Mouse (Mus musculus) forebrain, embryonic 10.5 days (tissue): ENCODE measurements around the gene Fam120a. TPM values are rescaled to one million over a fixed set of nuclear protein-coding genes. Genes with fewer than 3 reads are reported as not detected.

Source experiments
- DNase-seq: peaks from one replicate; pipeline ENCODE4 v3.0.0-alpha.2; 2017; ENCODE audit warnings: low spot score; ENCODE audit errors: extremely low spot score
- H3K27ac ChIP-seq: fragments of 300-500 bp; sonication (generic); 2 replicates; pipeline ENCODE4 v1.5.1; 2016; ENCODE audit warnings: mild to moderate bottlenecking
- H3K27me3 ChIP-seq: fragments of 300-500 bp; sonication (generic); 2 replicates; pipeline ENCODE4 v1.6.1; 2016; ENCODE audit warnings: mild to moderate bottlenecking; ENCODE audit not compliant: poor library complexity, severe bottlenecking
- H3K36me3 ChIP-seq: fragments of 300-500 bp; sonication (generic); replicated peaks from 2 replicates; pipeline ENCODE4 v1.6.1; 2016; ENCODE audit warnings: mild to moderate bottlenecking, moderate library complexity
- H3K4me1 ChIP-seq: fragments of 300-500 bp; sonication (generic); 2 replicates; pipeline ENCODE4 v1.6.1; 2016
- H3K4me3 ChIP-seq: fragments of 300-500 bp; sonication (generic); 2 replicates; pipeline ENCODE4 v1.5.1; 2016; ENCODE audit warnings: mild to moderate bottlenecking, moderate library complexity
- H3K9me3 ChIP-seq: fragments of 300-500 bp; sonication (generic); 2 replicates; pipeline ENCODE4 v1.6.1; 2016; ENCODE audit warnings: mild to moderate bottlenecking, moderate library complexity
- WGBS: fragments of 180-500 bp; shearing (Covaris S2); methylation state at CpG from one replicate; pipeline ENCODE4 v1.1.7; 2016; 5-methylcytosine and 5-hydroxymethylcytosine counted together
- polyA plus RNA-seq: library from polyadenylated mRNA; unstranded; fragments of >200 nt; fragmentation: Nextera tagmentation; extraction: Ambion mirVana; gene quantifications from 2 replicates; pipeline ENCODE4 v1.2.1, GENCODE M21; 2016

Gene Fam120a
- polyA plus RNA-seq, 1 experiment from 2014 or later, result 14.5 TPM

DNA sequence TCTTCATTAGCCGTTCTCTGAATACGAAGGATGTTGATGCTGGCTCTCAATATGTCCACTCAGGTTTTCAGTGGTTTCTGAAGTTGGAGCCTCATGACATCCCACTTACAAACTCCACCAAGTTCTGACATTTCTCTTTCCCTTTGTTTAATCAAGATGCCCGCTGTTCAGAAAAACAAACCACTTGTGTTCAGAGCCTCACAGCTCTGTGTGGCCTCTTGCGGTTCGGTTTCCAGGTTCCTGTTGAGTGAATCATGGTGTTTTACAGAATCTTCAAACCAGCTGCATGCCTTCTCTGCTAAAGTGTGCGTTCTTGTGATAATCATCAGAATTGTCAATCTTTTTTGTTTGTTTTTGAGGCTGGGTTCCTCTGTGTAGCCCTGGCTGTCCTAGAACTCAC lies 11.3 kb upstream of the Fam120a start:
- no peaks in the 10 kb centered on the region for H3K36me3 ChIP-seq
- WGBS, result 89% methylated on average over 6 of the region's 6 CpGs
- H3K4me3 ChIP-seq, result no peak overlapping the region
- H3K27me3 ChIP-seq, result no peaks in the 10 kb centered on the region
- no peaks in the 10 kb centered on the region for H3K9me3 ChIP-seq
- H3K27ac ChIP-seq, result no peak overlapping the region
- no peak for DNase-seq
- H3K4me1 ChIP-seq, result no peaks in the 10 kb centered on the region

DNA sequence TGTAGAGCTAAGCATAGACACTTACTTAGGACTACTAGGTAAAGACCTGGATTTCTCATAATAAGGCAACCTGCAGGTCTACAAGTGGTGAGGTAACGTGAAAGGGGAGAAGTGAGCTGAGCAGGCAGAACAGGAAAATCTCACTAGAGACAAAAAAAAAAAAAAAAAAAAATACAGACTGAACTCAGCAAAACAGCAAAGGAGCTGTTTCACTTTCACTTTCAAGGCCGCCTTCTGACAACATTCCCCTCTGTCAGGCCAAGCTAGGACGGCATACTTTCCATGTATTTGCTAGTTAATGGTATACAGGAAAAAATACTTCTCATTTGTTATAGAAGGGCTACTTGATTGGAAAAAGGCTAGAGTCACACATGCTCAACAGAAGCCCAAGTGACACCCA lies 10.0 kb upstream of the Fam120a start:
- no peaks in the 10 kb centered on the region for H3K9me3 ChIP-seq
- 89% methylated on average over 3 of the region's 3 CpGs for WGBS
- no peaks in the 10 kb centered on the region for H3K36me3 ChIP-seq

DNA sequence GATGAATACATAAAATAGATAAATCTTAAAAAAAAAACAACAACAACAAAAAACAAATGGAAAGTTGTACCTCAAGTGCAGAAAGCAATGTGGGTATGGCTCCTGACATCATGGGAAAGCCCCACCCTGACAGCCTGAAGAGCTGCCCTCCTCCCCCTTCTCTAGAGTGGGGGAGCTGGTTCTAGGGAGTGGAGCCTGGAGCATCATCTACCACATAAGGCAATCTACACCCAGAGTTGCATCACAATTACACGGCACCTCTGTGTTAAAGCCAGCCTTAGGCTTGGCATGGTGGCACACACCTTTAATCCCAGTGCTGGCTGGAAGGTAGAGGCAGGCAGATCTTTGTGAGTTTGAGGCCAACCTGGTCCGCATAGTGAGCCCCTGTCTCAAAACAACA lies 6.9 kb upstream of the Fam120a start:
- peaks cover 27% of the 10 kb centered on the region for H3K4me1 ChIP-seq

More for the DNA sequence above, 10.0 kb upstream of the Fam120a start:
- no peak overlapping the region for H3K27ac ChIP-seq
- 0 out of 2 replicates have a peak, but pooled peaks cover 7% of the 10 kb centered on the region for H3K4me1 ChIP-seq
- no peaks in the 10 kb centered on the region for H3K27me3 ChIP-seq
- H3K4me3 ChIP-seq, result no peak overlapping the region
- no peak for DNase-seq

DNA sequence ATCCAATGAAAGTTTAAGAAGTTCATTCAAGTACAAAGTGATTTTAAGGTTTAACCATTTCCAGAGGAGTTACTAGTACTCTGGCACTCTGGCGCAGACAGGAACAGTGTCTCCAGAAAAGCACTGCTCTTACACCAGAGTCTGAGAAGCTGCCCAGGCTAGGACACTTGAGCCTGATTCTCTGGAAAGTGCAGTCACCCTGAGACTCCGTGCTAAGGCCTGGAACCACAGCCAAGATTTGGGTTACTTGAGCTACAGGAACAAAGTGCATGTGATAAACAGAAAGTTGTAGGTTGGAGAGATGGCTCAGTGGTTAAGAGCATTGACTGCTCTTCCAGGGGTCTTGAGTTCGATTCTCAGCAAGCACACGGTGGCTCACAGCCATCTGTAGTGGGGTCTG lies 6.4 kb upstream of the Fam120a start:
- WGBS, result 89% methylated on average over 4 of the region's 4 CpGs
- Histone ChIP-seq H3K9me3 (no peaks in the 10 kb centered on the region), H3K4me3 (no peak overlapping the region), H3K36me3 (peaks cover 10% of the 10 kb centered on the region; the same call in 1 of the 2 replicates), H3K27ac (no peak overlapping the region), H3K4me1 (peaks cover 31% of the 10 kb centered on the region), H3K27me3 (no peaks in the 10 kb centered on the region)
- DNase-seq, result no peak

More for the DNA sequence above, 6.9 kb upstream of the Fam120a start:
- H3K4me3 ChIP-seq, result no peak overlapping the region
- no peaks in the 10 kb centered on the region for H3K9me3 ChIP-seq
- no peaks in the 10 kb centered on the region for H3K27me3 ChIP-seq
- no peak overlapping the region for H3K27ac ChIP-seq
- 91% methylated on average over 2 of the region's 2 CpGs for WGBS
- peaks cover 10% of the 10 kb centered on the region; the same call in 1 of the 2 replicates for H3K36me3 ChIP-seq
- DNase-seq, result no peak

DNA sequence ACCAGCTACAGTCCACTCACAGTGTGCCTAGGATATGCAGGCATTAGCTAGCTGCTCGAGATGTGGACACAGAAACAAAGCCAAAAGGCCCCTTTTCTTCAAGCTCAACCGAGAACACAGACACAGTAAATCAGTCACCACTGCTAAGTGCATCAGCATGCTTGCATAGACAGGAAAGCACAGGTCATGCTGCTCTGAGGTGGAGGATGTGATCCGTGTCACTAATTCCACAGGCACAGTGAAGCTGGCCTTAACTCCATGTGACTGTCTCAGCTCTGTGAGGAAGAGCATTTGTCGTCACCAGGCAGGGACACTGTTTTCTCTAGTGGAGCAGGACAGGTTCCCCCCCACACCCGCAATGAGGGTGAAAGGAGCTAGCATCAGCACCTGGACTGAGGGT lies 5.4 kb upstream of the Fam120a start:
- no peak for DNase-seq
- Histone ChIP-seq H3K9me3 (no peaks in the 10 kb centered on the region), H3K27me3 (no peaks in the 10 kb centered on the region), H3K4me1 (peaks cover 37% of the 10 kb centered on the region), H3K4me3 (no peak overlapping the region), H3K27ac (no peak overlapping the region), H3K36me3 (peaks cover 10% of the 10 kb centered on the region; the same call in 1 of the 2 replicates)
- WGBS, result 75% methylated on average over 5 of the region's 5 CpGs

DNA sequence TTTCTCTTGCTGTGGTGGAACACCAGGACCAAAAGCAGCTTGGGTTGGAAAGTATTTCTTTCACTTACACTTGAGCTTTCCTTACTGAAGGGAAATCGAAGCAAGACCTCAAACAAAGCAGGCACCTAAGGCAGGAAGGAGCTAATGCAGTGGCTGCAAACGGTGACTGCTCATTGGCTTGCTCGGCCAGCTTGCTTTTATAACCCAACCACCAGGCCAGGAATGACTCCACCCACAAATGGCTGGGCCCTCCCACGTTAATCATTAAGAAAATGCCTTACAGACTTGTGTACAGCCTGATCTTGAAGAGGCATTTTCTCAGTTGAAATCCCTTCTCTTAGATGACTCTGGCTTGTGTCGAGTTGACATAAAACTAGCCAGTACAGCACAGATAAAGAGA lies 3.2 kb upstream of the Fam120a start:
- Histone ChIP-seq H3K36me3 (peaks cover 10% of the 10 kb centered on the region; the same call in 1 of the 2 replicates), H3K4me3 (no peak overlapping the region), H3K27me3 (no peaks in the 10 kb centered on the region), H3K9me3 (no peaks in the 10 kb centered on the region), H3K27ac (peak overlapping the region; percentile 42; the same call in 1 of the 2 replicates), H3K4me1 (peaks cover 50% of the 10 kb centered on the region)
- DNase-seq, result no peak
- WGBS, result 66% methylated on average over 5 of the region's 5 CpGs

DNA sequence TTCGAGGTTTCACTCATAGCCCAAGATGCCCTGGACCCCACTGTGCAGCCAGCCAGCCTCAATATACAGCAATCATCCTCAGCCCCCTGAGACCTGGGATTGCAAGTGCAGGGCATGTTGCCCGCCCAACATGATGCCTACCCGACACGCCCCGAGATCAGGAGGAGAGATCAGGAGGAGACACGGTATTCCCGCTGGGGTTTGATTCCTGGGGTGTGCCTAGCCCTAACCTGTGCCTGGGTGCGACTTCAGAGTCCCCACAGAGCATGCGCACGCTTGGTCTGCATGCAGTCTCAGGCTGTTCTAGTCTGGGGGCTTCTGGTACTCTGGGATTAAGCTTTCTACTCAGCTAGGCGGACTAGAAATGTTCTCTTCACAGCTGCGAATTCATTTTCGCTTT lies 2.7 kb upstream of the Fam120a start:
- Histone ChIP-seq H3K27me3 (no peaks in the 10 kb centered on the region), H3K36me3 (peaks cover 10% of the 10 kb centered on the region; the same call in 1 of the 2 replicates), H3K27ac (peak overlapping the region; percentile 42), H3K9me3 (no peaks in the 10 kb centered on the region), H3K4me3 (no peak overlapping the region), H3K4me1 (peaks cover 54% of the 10 kb centered on the region)
- DNase-seq, result no peak
- 75% methylated on average over 13 of the region's 13 CpGs for WGBS

DNA sequence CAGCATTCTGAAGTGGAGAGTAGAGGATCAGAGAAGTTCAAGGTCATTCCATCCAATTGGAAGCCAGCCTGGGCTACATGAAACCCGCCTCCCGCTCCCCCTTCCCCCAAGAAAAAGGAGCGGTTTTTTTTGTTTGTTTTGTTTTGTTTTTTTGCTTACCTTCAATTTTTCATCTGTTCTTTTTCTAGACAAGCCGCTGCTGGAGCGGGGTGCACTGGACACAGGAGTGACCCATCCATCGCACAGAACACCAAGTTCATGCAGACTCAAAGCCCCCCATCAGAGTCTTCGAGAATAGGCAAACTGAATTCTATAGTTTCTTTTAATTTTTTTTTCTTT lies 902 bp upstream of the Fam120a start:
- peaks cover 68% of the 10 kb centered on the region for H3K4me1 ChIP-seq
- H3K9me3 ChIP-seq, result no peaks in the 10 kb centered on the region
- peaks cover 19% of the 10 kb centered on the region; the same call in 1 of the 2 replicates for H3K36me3 ChIP-seq
- no peak for DNase-seq
- H3K27ac ChIP-seq, result peak overlapping the region; percentile 99
- 18% methylated on average over 7 of the region's 7 CpGs for WGBS
- H3K27me3 ChIP-seq, result no peaks in the 10 kb centered on the region
- peak overlapping the region; percentile 78 for H3K4me3 ChIP-seq

DNA sequence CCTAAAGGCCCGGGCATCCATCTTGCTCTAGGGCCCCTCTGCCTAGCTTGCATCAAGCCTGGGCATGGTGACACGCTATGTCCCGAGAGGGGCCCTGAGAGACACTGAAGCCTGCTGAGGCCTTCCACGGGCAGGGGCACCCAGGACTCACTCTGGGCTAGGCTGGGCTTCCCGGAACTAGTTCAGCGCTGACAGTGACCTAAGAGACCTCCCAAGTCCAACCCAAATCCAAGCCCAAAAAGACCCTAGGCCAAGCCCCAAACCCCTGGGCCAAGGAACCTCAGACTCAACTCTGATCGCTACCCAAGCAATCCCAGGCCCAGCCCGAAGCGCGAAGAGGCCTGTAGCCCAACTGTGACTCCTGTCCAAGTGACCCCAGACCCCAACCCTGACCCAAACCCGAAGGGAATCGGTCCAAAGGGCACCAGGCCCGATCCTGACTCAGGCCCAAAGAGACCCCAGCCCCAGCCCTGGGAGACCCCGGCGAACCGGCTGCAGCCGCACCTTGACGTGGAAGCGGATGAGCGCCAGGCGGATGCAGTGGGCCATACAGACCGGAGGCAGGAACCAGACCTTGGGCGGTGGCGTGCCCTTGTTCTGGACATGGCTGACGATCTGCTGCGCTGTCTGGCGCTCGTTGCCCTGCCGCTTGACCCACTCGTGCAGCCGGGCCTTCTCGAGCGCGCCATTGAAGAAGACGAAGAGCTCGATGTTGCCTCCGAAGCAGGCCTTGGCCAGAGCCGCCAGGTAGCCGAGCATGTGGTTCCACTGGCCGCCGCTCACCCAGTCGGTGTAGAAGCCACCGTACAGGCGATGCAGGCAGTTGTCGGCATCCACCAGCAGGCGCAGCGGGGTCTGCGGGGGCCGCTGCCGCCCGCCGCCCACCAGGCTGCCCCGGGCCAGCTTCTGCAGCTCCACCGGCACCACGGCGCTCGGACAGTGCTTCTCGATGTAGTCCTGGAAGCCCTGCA lies 681 bp downstream of the Fam120a start:
- Histone ChIP-seq H3K27me3 (no peaks in the 10 kb centered on the region), H3K36me3 (peaks cover 19% of the 10 kb centered on the region; the same call in 1 of the 2 replicates), H3K9me3 (no peaks in the 10 kb centered on the region), H3K4me3 (peak overlapping the region; percentile 78), H3K27ac (peak overlapping the region; percentile 99), H3K4me1 (peaks cover 69% of the 10 kb centered on the region)
- under 1% methylated on average over 57 of the region's 58 CpGs for WGBS
- DNase-seq, result peak; percentile 72

DNA sequence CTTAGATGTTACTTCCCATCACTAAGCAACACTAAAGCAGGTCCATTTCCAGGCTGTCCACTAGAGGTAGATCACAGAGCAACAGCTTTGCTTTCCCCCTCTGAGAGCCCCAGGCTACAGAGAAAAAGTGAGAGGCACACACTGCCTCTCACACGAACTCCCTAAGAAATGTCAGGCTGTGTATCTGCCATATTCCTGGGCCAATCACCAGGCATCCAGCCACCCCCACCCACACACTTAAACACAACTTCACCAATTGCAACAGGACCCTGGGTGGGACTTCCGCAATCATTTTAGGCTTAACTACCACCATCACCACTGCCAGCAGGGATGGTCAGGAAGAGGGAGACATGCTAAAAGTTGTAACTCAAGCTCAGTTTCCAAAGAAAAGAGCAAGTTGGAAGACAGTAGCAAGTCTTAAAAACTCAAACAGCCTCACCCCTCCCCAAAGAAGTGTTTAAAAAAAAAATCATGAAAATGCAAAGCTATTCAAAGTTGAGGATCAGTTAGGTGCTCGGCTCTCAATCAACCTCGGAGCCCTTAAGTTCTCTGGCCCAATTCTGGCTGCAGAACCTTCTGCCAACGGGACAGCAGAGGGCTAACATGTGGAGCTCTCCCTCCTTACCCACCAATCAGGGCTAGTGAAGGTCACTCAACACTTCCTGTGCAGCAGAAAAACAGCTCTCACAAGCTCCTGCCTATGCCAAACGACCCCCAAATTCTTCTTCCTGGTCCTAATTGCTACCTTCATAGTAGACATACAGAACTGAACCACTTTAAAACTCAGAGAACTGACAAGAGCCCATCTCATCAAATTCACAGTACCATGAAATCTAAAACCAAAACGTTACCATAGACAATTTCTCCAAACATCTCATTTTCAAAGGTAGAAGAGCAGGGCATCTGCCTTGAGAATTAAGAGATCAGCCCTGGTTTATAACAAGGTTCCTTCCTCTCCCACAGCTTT lies 2.0 kb downstream of the Fam120a start:
- DNase-seq, result peak; percentile 51
- no peaks in the 10 kb centered on the region for H3K9me3 ChIP-seq
- H3K27me3 ChIP-seq, result no peaks in the 10 kb centered on the region
- peak overlapping the region; percentile 99 for H3K27ac ChIP-seq
- peaks cover 62% of the 10 kb centered on the region for H3K4me1 ChIP-seq
- peaks cover 14% of the 10 kb centered on the region for H3K36me3 ChIP-seq
- H3K4me3 ChIP-seq, result peak overlapping the region; percentile 78
- 28% methylated on average over 7 of the region's 7 CpGs for WGBS

DNA sequence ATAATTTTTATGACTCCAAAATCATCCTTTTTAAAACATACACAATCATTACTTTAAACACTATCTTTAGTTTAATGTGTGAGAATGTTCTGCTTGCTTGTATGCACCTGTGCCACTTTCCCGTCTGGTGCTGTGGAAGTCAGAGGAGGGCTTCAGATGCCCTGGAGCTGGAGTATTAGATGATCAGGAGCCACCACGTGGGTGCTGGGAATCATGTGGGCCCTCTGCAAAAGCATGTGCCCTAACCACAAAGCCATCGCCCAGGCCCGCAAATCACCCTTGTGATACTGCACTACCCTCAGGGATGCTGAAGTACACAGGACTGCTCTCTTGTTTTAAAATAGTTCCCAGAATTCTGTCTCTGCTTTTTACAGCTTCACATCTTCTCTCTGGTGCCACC lies 3.0 kb downstream of the Fam120a start:
- peak overlapping the region; percentile 99; the same call in 1 of the 2 replicates for H3K27ac ChIP-seq
- peaks cover 9% of the 10 kb centered on the region; the same call in 1 of the 2 replicates for H3K36me3 ChIP-seq
- 84% methylated on average over 4 of the region's 4 CpGs for WGBS
- DNase-seq, result no peak
- peaks cover 52% of the 10 kb centered on the region for H3K4me1 ChIP-seq
- H3K9me3 ChIP-seq, result no peaks in the 10 kb centered on the region
- H3K27me3 ChIP-seq, result no peaks in the 10 kb centered on the region
- peak overlapping the region; percentile 78 for H3K4me3 ChIP-seq

DNA sequence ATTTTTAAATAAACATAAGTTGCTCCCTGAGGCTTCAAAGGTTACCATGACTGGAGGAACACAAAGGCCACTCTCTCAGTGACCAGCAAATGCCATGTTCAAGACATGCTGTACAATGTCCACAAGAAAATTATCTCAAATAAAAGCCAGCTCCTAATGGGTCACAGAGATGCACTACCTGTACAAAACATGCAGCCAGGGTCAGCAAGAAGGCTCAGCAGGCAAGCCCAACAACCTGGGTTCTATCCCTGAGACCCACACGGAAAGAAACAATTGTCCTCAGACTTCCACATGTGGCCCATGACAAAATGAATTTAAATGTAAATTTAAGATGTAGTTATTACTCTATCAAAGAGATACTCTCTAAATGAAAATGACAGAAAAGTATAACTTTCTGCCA lies 4.7 kb downstream of the Fam120a start:
- WGBS, result 92% methylated on average over 1 of the region's 1 CpGs
- H3K36me3 ChIP-seq, result peaks cover 12% of the 10 kb centered on the region

More for the DNA sequence above, 4.7 kb downstream of the Fam120a start:
- H3K9me3 ChIP-seq, result no peaks in the 10 kb centered on the region
- no peak overlapping the region for H3K4me3 ChIP-seq
- H3K27me3 ChIP-seq, result no peaks in the 10 kb centered on the region
- H3K27ac ChIP-seq, result no peak overlapping the region
- H3K4me1 ChIP-seq, result peaks cover 46% of the 10 kb centered on the region
- no peak for DNase-seq
